Mouse (Mus musculus) forebrain, embryonic 16.5 days (tissue): Measurements from ENCODE around the gene Lrrc49. TPM values are rescaled to one million over a fixed set of nuclear protein-coding genes. Genes with fewer than 3 reads are reported as not detected.

Source experiments
- ATAC-seq: fragments of 200-750 bp; cut with Nextera tagmentation; 2 replicates; pipeline ENCODE4 v1.8.0; 2017; ENCODE audit warnings: mild to moderate bottlenecking, moderate library complexity
- H3K27ac ChIP-seq: fragments of 300-500 bp; sonication (generic); 2 replicates; pipeline ENCODE4 v1.5.1; 2014; ENCODE audit warnings: low read length, control low read depth
- H3K27me3 ChIP-seq: fragments of 300-500 bp; sonication (generic); replicated peaks from 2 replicates; pipeline ENCODE4 v1.6.1; 2014; ENCODE audit warnings: low read length; ENCODE audit not compliant: control insufficient read depth, insufficient read depth
- H3K36me3 ChIP-seq: fragments of 300-500 bp; sonication (generic); 2 replicates; pipeline ENCODE4 v1.6.1; 2014; ENCODE audit not compliant: control insufficient read depth, insufficient read depth
- H3K4me1 ChIP-seq: fragments of 300-500 bp; sonication (generic); replicated peaks from 2 replicates; pipeline ENCODE4 v1.6.1; 2014; ENCODE audit warnings: low read length; ENCODE audit not compliant: control insufficient read depth, insufficient read depth
- H3K4me2 ChIP-seq: fragments of 300-500 bp; sonication (generic); 2 replicates; pipeline ENCODE4 v1.6.1; 2014; ENCODE audit warnings: mild to moderate bottlenecking, low read length, control low read depth
- H3K4me3 ChIP-seq: fragments of 300-500 bp; sonication (generic); replicated peaks from 2 replicates; pipeline ENCODE4 v1.5.1; 2014; ENCODE audit warnings: mild to moderate bottlenecking, low read length, control low read depth
- H3K9ac ChIP-seq: fragments of 300-500 bp; sonication (generic); replicated peaks from 2 replicates; pipeline ENCODE4 v1.6.1; 2014; ENCODE audit warnings: low read depth, low read length, control low read depth
- H3K9me3 ChIP-seq: fragments of 300-500 bp; sonication (generic); 2 replicates; pipeline ENCODE4 v1.6.1; 2016; ENCODE audit warnings: low read length; ENCODE audit not compliant: control insufficient read depth
- WGBS: fragments of 180-500 bp; shearing (Covaris S2); extraction: QIAGEN DNeasy Blood & Tissue Kit; methylation state at CpG from one replicate; pipeline ENCODE4 v1.1.7; 2014; 5-methylcytosine and 5-hydroxymethylcytosine counted together
- polyA plus RNA-seq: library from polyadenylated mRNA; unstranded; fragments of >200 nt; fragmentation: Nextera tagmentation; extraction: Ambion mirVana; gene quantifications from 2 replicates; pipeline ENCODE4 v1.2.1, GENCODE M21; 2015

Gene Lrrc49
- polyA plus RNA-seq, 1 experiment from 2014 or later = 63.5 TPM

DNA sequence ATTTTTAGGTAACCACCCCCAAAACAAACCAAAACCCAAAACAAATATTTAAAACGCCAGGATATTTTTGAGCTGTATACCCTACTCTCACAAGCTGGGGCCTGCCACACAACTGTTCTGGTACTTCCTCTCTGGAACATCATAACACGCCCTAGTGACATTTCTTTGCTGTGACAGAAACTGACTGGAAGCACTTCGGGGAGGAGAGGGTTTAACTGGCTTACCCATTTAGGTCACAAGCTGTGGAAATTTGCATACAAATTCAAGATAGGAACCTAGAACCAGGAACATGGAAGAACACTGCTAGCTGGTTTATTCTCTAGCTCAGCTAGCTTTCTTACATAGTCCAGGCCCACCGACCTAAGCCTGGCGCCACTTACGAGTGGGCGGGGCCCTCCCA, 92.6 kb downstream of the Lrrc49 start:
- H3K9me3 ChIP-seq = no peaks in the 10 kb centered on the region
- H3K9ac ChIP-seq = no peak overlapping the region
- no peaks in the 10 kb centered on the region for H3K27me3 ChIP-seq
- ATAC-seq = no peak
- no peak overlapping the region for H3K4me3 ChIP-seq
- H3K27ac ChIP-seq = no peak overlapping the region
- peaks cover 15% of the 10 kb centered on the region for H3K36me3 ChIP-seq
- WGBS = 82% methylated on average over 7 of the region's 7 CpGs
- no peaks in the 10 kb centered on the region for H3K4me1 ChIP-seq
- no peak overlapping the region for H3K4me2 ChIP-seq

DNA sequence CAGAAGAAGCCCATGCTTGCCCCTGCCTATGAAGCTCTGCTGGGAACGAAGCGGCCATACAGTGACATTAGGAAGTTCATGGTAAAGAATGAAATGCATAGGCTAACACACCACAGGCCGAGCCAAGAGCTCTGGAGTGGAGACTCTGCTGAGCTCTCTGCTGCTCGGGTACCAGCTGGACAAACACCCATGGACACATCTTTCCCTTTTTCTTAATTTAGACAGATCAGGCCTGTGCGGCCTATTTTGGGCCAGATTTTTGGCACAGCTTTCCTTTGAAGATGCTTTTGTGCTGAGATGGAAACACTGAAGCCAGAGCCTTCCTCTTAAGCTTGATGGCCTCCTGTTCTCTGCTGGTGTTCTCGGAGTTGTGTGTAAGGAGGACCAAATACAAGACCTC, 95.0 kb downstream of the Lrrc49 start:
- Histone ChIP-seq H3K27me3 (no peaks in the 10 kb centered on the region), H3K9ac (no peak overlapping the region), H3K4me2 (no peak overlapping the region), H3K9me3 (no peaks in the 10 kb centered on the region), H3K4me1 (no peaks in the 10 kb centered on the region), H3K27ac (no peak overlapping the region), H3K36me3 (peaks cover 22% of the 10 kb centered on the region), H3K4me3 (no peak overlapping the region)
- 87% methylated on average over 6 of the region's 6 CpGs for WGBS
- ATAC-seq = no peak

DNA sequence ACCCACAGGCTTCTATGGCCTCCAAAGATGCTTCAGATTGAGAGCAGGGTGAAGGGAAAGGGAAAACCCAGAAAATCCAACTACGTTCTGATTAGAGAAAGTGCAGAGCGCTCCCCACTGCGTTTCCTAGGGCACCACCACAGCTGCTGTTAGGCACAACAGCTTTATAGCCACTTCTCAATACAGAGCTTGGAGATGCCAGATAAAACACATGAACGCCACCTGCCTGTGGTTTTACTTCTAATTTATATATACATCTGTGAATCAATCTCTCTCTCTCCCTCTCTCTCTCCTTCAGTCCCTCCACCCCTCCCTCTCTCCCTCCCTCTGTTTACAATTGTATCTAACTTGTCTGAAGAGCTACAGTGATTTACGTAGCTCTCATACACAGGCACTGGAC, 95.6 kb downstream of the Lrrc49 start:
- Histone ChIP-seq H3K36me3 (peaks cover 25% of the 10 kb centered on the region), H3K9me3 (no peaks in the 10 kb centered on the region), H3K27ac (no peak overlapping the region), H3K4me2 (no peak overlapping the region), H3K4me3 (no peak overlapping the region), H3K9ac (no peak overlapping the region), H3K27me3 (no peaks in the 10 kb centered on the region), H3K4me1 (no peaks in the 10 kb centered on the region)
- 80% methylated on average over 5 of the region's 5 CpGs for WGBS
- no peak for ATAC-seq

DNA sequence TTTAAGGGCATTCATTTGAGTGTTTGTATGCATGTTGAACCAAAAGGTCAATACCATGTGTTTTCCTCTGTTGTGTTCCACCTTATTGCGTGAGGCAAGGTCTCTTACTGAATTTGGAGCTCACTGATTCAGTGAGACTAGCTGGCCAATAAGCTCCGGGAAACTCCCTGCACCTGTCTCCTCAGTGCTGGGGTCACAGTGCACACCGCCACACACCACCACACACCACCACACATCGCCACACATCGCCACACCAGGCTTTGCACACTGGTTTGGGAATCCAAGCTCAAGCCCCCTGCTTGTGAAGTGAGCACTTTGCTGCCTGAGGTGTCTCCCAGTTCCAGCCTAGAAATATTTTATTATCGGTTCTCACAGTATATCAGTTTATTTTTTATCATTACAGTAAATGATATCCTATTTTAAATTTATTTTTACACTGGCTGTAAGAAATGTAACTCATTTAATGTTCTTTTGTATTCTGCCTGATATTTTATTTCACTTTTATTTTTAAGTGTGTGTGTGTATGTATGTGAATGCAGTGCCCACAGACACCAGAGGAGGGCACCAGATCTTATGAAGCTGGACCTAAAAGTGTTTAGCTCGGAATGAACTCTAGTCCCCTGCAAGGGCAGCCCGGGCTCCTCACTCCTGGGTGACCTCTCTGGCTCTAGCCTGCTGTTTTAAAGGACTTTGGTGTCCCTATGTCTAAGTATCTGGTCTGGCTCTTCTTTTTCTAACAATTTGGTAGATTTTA, 96.9 kb downstream of the Lrrc49 start:
- WGBS = 97% methylated on average over 8 of the region's 8 CpGs
- H3K9ac ChIP-seq = no peak overlapping the region
- no peaks in the 10 kb centered on the region for H3K4me1 ChIP-seq
- H3K27ac ChIP-seq = no peak overlapping the region
- no peaks in the 10 kb centered on the region for H3K9me3 ChIP-seq
- H3K4me3 ChIP-seq = no peak overlapping the region
- H3K36me3 ChIP-seq = peaks cover 33% of the 10 kb centered on the region
- no peak overlapping the region for H3K4me2 ChIP-seq
- ATAC-seq = no peak
- H3K27me3 ChIP-seq = no peaks in the 10 kb centered on the region

DNA sequence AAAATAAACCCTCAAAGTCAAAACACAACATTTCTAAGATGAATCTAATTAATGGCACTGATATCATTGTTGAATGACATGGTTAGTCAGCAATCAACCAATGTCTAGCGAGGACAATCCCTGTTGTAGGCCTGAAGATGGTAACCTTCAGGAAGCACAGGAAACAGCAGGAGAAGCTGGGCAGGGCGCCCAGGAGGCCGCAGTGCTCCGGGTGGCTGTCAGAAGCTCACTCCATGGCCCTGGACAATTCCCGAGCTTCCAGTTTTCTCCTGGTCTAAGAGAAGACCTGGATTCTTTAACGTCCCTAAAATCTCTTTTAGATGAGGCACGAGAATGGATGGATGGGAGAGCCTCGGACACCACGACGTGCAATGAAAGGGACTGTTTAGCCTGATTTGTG, 99.0 kb downstream of the Lrrc49 start:
- Histone ChIP-seq H3K9ac (no peak overlapping the region), H3K27me3 (no peaks in the 10 kb centered on the region), H3K4me1 (no peaks in the 10 kb centered on the region), H3K36me3 (peaks cover 38% of the 10 kb centered on the region), H3K27ac (no peak overlapping the region), H3K4me3 (no peak overlapping the region), H3K9me3 (no peaks in the 10 kb centered on the region), H3K4me2 (no peak overlapping the region)
- no peak for ATAC-seq
- WGBS = 93% methylated on average over 10 of the region's 10 CpGs

DNA sequence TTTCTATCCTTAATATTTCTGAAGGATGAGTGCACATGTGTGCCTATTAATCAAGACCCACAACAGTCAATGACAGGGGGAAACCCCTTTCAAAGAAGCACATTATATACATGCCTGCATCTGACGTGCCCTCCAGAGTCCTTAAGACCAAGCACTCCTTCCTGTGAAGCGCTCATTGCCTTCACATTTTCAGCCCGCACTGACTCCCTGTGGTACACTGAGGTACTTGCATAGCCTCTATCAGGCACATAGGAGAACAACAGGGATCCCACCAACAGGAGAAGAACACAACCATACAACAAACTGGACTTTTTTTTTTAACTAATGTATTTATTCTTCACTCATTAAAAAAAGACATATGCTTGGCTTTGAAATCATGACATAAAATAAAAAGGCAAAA, 101.0 kb downstream of the Lrrc49 start:
- H3K4me1 ChIP-seq = no peaks in the 10 kb centered on the region
- no peak overlapping the region for H3K4me3 ChIP-seq
- H3K9me3 ChIP-seq = no peaks in the 10 kb centered on the region
- H3K9ac ChIP-seq = no peak overlapping the region
- H3K4me2 ChIP-seq = no peak overlapping the region
- H3K27ac ChIP-seq = no peak overlapping the region
- H3K27me3 ChIP-seq = no peaks in the 10 kb centered on the region
- 87% methylated on average over 3 of the region's 3 CpGs for WGBS
- H3K36me3 ChIP-seq = peaks cover 31% of the 10 kb centered on the region
- no peak for ATAC-seq

DNA sequence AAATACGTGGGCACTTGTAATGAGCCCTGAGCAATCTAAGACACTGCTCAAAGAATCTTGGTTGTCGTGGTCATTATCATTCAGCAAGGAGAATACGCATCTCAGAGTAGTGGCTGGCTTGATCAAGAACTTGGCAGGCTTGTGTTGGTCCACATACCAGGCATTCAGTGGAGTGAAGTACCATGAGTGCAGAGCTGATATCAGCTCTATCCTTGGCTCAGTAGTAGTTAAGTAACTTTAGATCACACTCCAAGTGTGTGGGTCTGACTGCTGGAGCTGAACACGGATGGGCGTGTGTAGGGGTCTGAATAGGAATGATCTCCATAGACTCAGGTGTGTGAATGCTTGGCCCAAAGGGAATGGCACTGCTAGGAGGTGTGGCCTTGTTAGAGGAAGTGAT, 102.8 kb downstream of the Lrrc49 start:
- Histone ChIP-seq H3K27ac (no peak overlapping the region), H3K27me3 (no peaks in the 10 kb centered on the region), H3K4me3 (no peak overlapping the region), H3K9me3 (no peaks in the 10 kb centered on the region), H3K36me3 (peaks cover 23% of the 10 kb centered on the region), H3K4me2 (no peak overlapping the region), H3K9ac (no peak overlapping the region), H3K4me1 (no peaks in the 10 kb centered on the region)
- 92% methylated on average over 5 of the region's 5 CpGs for WGBS
- ATAC-seq = no peak

DNA sequence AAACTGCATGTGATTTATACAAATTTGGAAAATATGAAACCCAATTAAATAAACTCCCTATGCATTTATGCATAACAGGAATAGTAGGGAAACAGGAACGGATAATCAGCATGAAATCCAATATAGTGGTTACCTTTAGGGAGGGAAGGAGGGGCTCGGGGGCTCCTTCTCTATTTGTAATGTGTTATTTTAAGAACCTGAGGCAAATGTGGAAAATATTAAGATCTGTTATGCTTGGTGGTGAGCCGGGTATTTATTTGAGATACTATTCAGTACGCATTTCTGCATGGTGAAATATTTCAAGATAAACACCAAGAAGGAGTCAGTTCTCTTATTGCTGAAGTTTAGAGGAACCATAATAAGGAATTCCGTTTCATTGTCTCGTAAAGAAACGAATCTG, 105.4 kb downstream of the Lrrc49 start:
- Histone ChIP-seq H3K4me1 (no peaks in the 10 kb centered on the region), H3K4me3 (no peak overlapping the region), H3K27ac (no peak overlapping the region), H3K9me3 (no peaks in the 10 kb centered on the region), H3K4me2 (no peak overlapping the region), H3K36me3 (peaks cover 17% of the 10 kb centered on the region), H3K27me3 (no peaks in the 10 kb centered on the region), H3K9ac (no peak overlapping the region)
- no peak for ATAC-seq
- 91% methylated on average over 7 of the region's 7 CpGs for WGBS

DNA sequence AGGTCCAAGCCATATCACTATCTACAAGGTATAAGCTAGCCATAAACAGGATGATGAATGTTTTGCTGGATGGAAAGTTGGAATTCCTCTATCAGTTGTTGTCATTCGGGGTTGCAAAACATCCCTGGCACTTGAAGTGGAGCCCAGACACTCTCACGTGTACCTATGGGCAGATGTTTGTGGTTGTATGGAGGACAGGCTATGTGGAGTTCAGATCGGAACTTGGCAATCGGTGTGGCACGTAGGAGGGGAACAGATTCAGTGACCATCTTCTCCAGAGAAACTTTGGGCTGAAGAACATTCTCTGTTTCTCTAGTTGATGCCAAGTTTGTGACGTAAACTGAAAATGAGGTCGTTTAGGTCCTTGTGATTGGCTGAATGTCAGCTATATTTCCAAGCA, 114.9 kb downstream of the Lrrc49 start:
- no peak for ATAC-seq
- Histone ChIP-seq H3K9me3 (0 out of 2 replicates have a peak, but pooled peaks cover 3% of the 10 kb centered on the region), H3K4me3 (no peak overlapping the region), H3K27ac (no peak overlapping the region), H3K27me3 (no peaks in the 10 kb centered on the region), H3K9ac (no peak overlapping the region), H3K4me2 (no peak overlapping the region), H3K36me3 (no peaks in the 10 kb centered on the region), H3K4me1 (no peaks in the 10 kb centered on the region)
- WGBS = 91% methylated on average over 7 of the region's 7 CpGs

DNA sequence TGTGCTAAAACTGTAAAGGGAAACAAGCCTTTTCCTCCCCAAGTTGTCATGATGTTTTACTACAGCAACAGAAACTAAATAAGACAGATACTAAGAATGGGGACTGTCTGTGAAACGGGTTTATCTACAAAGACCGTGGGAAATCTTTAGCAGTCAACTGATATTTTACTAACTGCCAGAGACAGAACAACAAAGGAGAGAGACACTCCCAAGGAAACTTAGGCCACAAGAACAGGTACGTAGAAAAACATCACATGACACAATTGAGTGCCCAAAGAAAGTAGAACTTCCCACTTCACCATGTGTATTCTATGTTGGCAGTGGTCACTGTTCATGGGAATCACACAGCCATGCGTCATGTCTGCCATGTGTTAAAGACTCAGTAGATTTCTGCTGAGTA, 116.2 kb downstream of the Lrrc49 start:
- no peak overlapping the region for H3K9ac ChIP-seq
- H3K4me1 ChIP-seq = no peaks in the 10 kb centered on the region
- WGBS = 94% methylated on average over 4 of the region's 4 CpGs
- H3K27ac ChIP-seq = no peak overlapping the region
- H3K4me3 ChIP-seq = no peak overlapping the region
- no peak for ATAC-seq
- no peak overlapping the region for H3K4me2 ChIP-seq
- H3K9me3 ChIP-seq = 0 out of 2 replicates have a peak, but pooled peaks cover 3% of the 10 kb centered on the region
- H3K36me3 ChIP-seq = no peaks in the 10 kb centered on the region
- H3K27me3 ChIP-seq = no peaks in the 10 kb centered on the region
